Mouse (Mus musculus) cerebral cortex, adult 2 months (tissue): ENCODE results near the gene Gpr146.

Experiments
- WGBS: fragments of 180-500 bp; shearing (Covaris S2); methylation state at CpG from one replicate; pipeline ENCODE4 v1.1.7; 2018; 5-methylcytosine and 5-hydroxymethylcytosine counted together

The Gpr146 gene

GRCm38 (mm10) chr5:139381586-139382513, 4.4 kb downstream of the Gpr146 start:
- WGBS = 43% methylated on average over 18 of the region's 18 CpGs

GRCm38 (mm10) chr5:139382760-139383159, 5.3 kb downstream of the Gpr146 start:
- 12% methylated on average over 8 of the region's 8 CpGs for WGBS

- 56% methylated on average over 9 of the region's 9 CpGs for WGBS
These were observed 5.7 kb downstream of the Gpr146 start for GRCm38 (mm10) chr5:139383234-139383633.

- 68% methylated on average over 10 of the region's 10 CpGs for WGBS
These were observed 7.0 kb downstream of the Gpr146 start for GRCm38 (mm10) chr5:139384531-139384930.

- 90% methylated on average over 5 of the region's 5 CpGs for WGBS
These were observed 8.6 kb downstream of the Gpr146 start for GRCm38 (mm10) chr5:139386047-139386446.

GRCm38 (mm10) chr5:139387329-139388194, 10.1 kb downstream of the Gpr146 start:
- WGBS = 71% methylated on average over 10 of the region's 10 CpGs

GRCm38 (mm10) chr5:139388195-139388570, 10.7 kb downstream of the Gpr146 start:
- WGBS = 50% methylated on average over 4 of the region's 4 CpGs

- WGBS = 54% methylated on average over 17 of the region's 17 CpGs
These were observed 11.5 kb downstream of the Gpr146 start for GRCm38 (mm10) chr5:139388694-139389675.

GRCm38 (mm10) chr5:139389676-139390061, 12.2 kb downstream of the Gpr146 start:
- WGBS = 5% methylated on average over 6 of the region's 6 CpGs

GRCm38 (mm10) chr5:139390324-139391119, 13.0 kb downstream of the Gpr146 start:
- 84% methylated on average over 5 of the region's 5 CpGs for WGBS

GRCm38 (mm10) chr5:139391309-139391990, 14.0 kb downstream of the Gpr146 start:
- WGBS = 56% methylated on average over 11 of the region's 11 CpGs

- whole genome bisulfite sequencing = 76% methylated on average over 37 of the region's 37 CpGs
These were observed 15.0 kb downstream of the Gpr146 start for GRCm38 (mm10) chr5:139392219-139393196.

GRCm38 (mm10) chr5:139393197-139393588, 15.7 kb downstream of the Gpr146 start:
- WGBS = 83% methylated on average over 16 of the region's 16 CpGs

- 67% methylated on average over 7 of the region's 7 CpGs for WGBS
These were observed 16.9 kb downstream of the Gpr146 start for GRCm38 (mm10) chr5:139394399-139394798.

- 86% methylated on average over 4 of the region's 4 CpGs for WGBS
These were observed 18.0 kb downstream of the Gpr146 start for GRCm38 (mm10) chr5:139395528-139395927.

GRCm38 (mm10) chr5:139397359-139397916, 19.9 kb downstream of the Gpr146 start:
- WGBS = 76% methylated on average over 4 of the region's 4 CpGs

- WGBS = 12% methylated on average over 5 of the region's 5 CpGs
These were observed 20.7 kb downstream of the Gpr146 start for GRCm38 (mm10) chr5:139397959-139398753.
